Mouse (Mus musculus): ENCODE data around the gene Ppp1r26. TPM values are rescaled to one million over a fixed set of nuclear protein-coding genes. Genes with fewer than 3 reads are reported as not detected.
A peak's percentile ranks its signal among the peaks of the same experiment; 100 is the strongest.

Ppp1r26 gene
- polyA plus RNA-seq (2015; fragmentation: Nextera tagmentation; extraction: Ambion mirVana): 6.2 and 7.1 TPM in 2 replicates

DNA sequence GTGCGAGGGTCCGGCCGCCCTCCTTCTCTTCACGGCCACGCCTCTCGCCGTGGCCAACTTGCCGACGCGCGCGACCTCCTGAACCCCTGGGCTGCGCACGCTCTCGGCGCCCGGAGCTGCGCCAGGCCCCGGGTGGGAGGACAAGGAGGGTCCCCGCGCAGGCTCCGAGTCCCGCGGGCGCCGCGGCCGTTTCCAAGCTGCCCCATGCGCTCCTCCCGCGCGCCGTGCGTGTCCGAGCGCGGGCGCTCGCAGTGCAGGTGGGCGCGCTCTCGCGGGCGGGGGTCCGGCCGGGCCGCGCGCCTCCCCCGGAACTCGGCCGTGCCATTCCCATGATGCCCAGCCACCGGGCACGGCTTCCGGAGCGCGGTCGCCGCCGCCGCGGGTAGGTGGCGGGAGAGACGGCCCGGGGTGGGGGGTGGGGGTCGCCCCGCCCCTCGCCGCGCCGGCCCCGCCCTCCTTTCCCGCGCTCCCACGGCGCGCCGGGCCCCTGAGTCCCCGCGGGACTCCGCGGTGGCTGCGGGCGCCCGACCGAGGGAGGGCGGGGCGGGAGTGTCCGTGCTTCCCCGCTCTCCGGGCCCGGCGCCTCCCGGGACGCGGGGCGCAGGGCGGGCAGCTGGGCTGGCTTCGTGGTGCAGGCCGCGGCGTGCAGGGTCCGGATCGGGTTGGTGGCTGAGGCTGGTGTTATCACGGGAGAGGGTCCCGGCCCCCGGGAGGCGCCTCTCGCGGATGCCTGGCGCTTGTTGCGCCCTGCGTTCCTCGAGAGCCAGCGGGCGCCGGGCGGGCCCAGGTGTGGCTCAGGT, at the start of gene Ppp1r26:
Gene Ppp1r26 (plus strand): TSS at position 286 of the 800 bp plus-strand sequence.
- WGBS: under 1% methylated on average over 96 of the region's 118 CpGs
- peak; percentile 49; the same call in 1 of the 2 replicates for ATAC-seq (ENCODE audit: low FRiP score, low read depth)
- Histone ChIP-seq H3K9ac (peak within 1 kb of the TSS; percentile 88), H3K27ac (peak within 1 kb of the TSS; percentile 70; the same call in 1 of the 2 replicates), H3K4me2 (replicated peaks) (peak within 1 kb of the TSS; percentile 92), H3K9me3 (no peaks in the 10 kb centered on the region), H3K4me1 (peaks cover 15% of the 10 kb centered on the region), H3K4me3 (peak within 1 kb of the TSS; percentile 77), H3K36me3 (peaks cover 26% of the 10 kb centered on the region), H3K27me3 (0 out of 2 replicates have a peak, but pooled peaks cover 2% of the 10 kb centered on the region)

DNA sequence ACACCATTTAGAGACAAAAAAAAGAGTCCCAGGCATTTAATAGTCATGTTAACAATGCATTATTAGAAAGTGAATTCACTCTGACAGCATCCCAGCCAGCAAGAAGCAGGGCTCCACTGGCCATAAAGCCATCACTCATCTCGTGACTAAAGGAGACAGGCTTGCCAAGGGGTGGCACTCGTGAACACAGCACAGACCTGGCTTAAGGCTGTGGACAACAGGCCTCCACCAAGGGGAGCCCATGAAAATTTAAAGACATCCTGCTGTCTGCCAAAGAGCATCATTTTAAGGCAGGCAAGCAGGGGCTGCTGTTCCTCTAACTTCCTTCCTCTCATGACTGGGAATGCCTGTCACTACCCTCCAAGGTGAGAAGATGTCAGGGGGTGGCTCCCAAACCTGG, 49.7 kb upstream of the Ppp1r26 start:
- Histone ChIP-seq H3K27me3 (no peaks in the 10 kb centered on the region), H3K36me3 (no peaks in the 10 kb centered on the region), H3K4me3 (no peak overlapping the region), H3K4me2 (replicated peaks) (no peak overlapping the region), H3K9ac (no peak overlapping the region), H3K4me1 (peaks cover 4% of the 10 kb centered on the region; the same call in 1 of the 2 replicates), H3K9me3 (no peaks in the 10 kb centered on the region), H3K27ac (no peak overlapping the region)
- ATAC-seq (ENCODE audit: low FRiP score, low read depth): no peak
- 29% methylated on average over 2 of the region's 2 CpGs for WGBS

- Histone ChIP-seq H3K4me3 (no peak overlapping the region), H3K4me2 (replicated peaks) (no peak overlapping the region), H3K9ac (no peak overlapping the region), H3K36me3 (no peaks in the 10 kb centered on the region), H3K4me1 (peaks cover 7% of the 10 kb centered on the region; the same call in 1 of the 2 replicates), H3K27me3 (no peaks in the 10 kb centered on the region), H3K27ac (no peak overlapping the region), H3K9me3 (no peaks in the 10 kb centered on the region)
- 40% methylated on average over 4 of the region's 4 CpGs for WGBS
- ATAC-seq (ENCODE audit: low FRiP score, low read depth): no peak
Observed at GRCm38 (mm10) chr2:28397417-28398119, 49.0 kb upstream of the Ppp1r26 start.

- H3K36me3 ChIP-seq: no peaks in the 10 kb centered on the region
- H3K4me1 ChIP-seq: peaks cover 7% of the 10 kb centered on the region; the same call in 1 of the 2 replicates
- no peaks in the 10 kb centered on the region for H3K27me3 ChIP-seq
- no peak overlapping the region for H3K9ac ChIP-seq
- 0 out of 2 replicates have a peak overlapping the region, but pooled peaks have one; percentile 29 for H3K4me2 ChIP-seq (replicated peaks)
- H3K9me3 ChIP-seq: no peaks in the 10 kb centered on the region
- no peak overlapping the region for H3K4me3 ChIP-seq
- no peak overlapping the region for H3K27ac ChIP-seq
- 7% methylated on average over 11 of the region's 11 CpGs for WGBS
- ATAC-seq (ENCODE audit: low FRiP score, low read depth): no peak
Observed at GRCm38 (mm10) chr2:28401647-28402046, 45.0 kb upstream of the Ppp1r26 start.

DNA sequence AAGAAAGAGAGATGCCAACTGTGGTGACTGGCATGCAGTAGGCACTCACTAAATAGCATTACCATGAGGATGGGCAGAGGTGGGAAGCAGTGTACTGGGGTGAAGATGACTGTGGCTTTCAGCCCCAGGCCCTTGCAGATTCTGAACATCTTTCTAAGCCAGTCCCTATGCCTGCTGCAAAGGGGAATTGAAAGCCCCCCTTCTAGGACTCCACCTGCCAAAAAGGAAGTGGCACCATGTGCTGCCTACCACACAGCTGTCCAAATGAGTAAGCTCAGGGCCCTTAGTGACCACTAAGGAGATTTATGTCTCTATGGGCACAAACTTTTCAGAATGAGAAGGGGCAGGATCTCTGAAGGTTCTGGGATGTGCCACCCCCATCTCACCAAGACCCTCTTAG, 44.5 kb upstream of the Ppp1r26 start:
- Histone ChIP-seq H3K27me3 (no peaks in the 10 kb centered on the region), H3K4me3 (no peak overlapping the region), H3K9ac (no peak overlapping the region), H3K4me1 (peaks cover 7% of the 10 kb centered on the region; the same call in 1 of the 2 replicates), H3K9me3 (no peaks in the 10 kb centered on the region), H3K27ac (no peak overlapping the region), H3K36me3 (no peaks in the 10 kb centered on the region), H3K4me2 (replicated peaks) (no peak overlapping the region)
- no peak for ATAC-seq (ENCODE audit: low FRiP score, low read depth)

DNA sequence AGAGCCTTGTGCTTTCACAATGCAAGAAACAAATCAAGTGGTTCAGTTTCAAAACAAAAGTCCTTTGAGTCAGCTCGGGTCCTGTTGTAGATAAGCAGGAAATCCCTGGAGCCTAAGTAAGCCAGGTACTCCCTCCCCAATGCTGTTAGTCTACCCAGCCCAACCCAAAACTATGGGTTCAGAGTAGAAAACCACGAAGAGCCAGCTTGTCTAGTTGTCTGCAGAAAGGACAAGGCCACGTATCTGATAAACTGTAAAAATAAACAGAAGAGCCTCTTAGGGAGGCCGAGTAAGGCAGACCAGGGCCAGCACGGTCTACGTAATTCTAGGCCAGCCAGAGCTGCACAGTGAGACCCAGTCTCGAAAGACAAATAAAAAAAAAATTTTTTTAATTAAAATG, 38.8 kb upstream of the Ppp1r26 start:
- no peak for ATAC-seq (ENCODE audit: low FRiP score, low read depth)
- peaks cover 7% of the 10 kb centered on the region for H3K4me1 ChIP-seq
- no peak overlapping the region for H3K4me3 ChIP-seq
- no peaks in the 10 kb centered on the region for H3K27me3 ChIP-seq
- H3K27ac ChIP-seq: no peak overlapping the region
- no peak overlapping the region for H3K9ac ChIP-seq
- H3K4me2 ChIP-seq (replicated peaks): no peak overlapping the region
- no peaks in the 10 kb centered on the region for H3K9me3 ChIP-seq
- H3K36me3 ChIP-seq: no peaks in the 10 kb centered on the region
- WGBS: 66% methylated on average over 7 of the region's 7 CpGs

DNA sequence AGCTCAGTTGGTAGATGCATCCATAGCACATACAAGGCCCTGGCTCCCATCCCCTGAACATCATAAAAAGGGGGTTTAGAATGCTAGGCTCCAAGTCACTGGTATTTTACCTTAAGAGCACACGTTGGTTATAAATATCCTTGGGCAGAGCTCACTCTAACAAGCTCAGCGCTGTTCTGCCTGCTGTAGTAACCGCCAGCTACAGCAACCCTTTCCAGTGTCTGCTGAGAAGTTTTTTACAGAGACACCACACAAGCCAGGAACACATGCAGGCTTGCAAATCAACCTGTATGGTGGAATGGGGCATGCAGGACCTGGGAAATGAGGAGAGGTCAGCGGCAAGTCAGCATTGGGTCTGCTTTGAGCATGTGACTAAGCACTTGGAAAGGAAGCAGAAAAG, 37.5 kb upstream of the Ppp1r26 start:
- ATAC-seq (ENCODE audit: low FRiP score, low read depth): no peak
- H3K27me3 ChIP-seq: no peaks in the 10 kb centered on the region
- no peaks in the 10 kb centered on the region for H3K9me3 ChIP-seq
- WGBS: 66% methylated on average over 4 of the region's 4 CpGs
- no peaks in the 10 kb centered on the region for H3K36me3 ChIP-seq
- H3K27ac ChIP-seq: no peak overlapping the region
- peaks cover 7% of the 10 kb centered on the region for H3K4me1 ChIP-seq
- H3K4me3 ChIP-seq: no peak overlapping the region
- no peak overlapping the region for H3K4me2 ChIP-seq (replicated peaks)
- no peak overlapping the region for H3K9ac ChIP-seq

GRCm38 (mm10) chr2:28409566-28409965, 37.0 kb upstream of the Ppp1r26 start:
- Histone ChIP-seq H3K4me3 (no peak overlapping the region), H3K27ac (no peak overlapping the region), H3K27me3 (no peaks in the 10 kb centered on the region), H3K9ac (no peak overlapping the region), H3K4me2 (replicated peaks) (no peak overlapping the region), H3K36me3 (no peaks in the 10 kb centered on the region), H3K9me3 (no peaks in the 10 kb centered on the region), H3K4me1 (peaks cover 7% of the 10 kb centered on the region)
- WGBS: 62% methylated on average over 3 of the region's 3 CpGs
- no peak for ATAC-seq (ENCODE audit: low FRiP score, low read depth)

GRCm38 (mm10) chr2:28412936-28413335, 33.7 kb upstream of the Ppp1r26 start:
- no peak for ATAC-seq (ENCODE audit: low FRiP score, low read depth)
- H3K4me1 ChIP-seq: peaks cover 15% of the 10 kb centered on the region

GRCm38 (mm10) chr2:28414116-28414756, 32.4 kb upstream of the Ppp1r26 start:
- H3K36me3 ChIP-seq: no peaks in the 10 kb centered on the region
- WGBS: 78% methylated on average over 5 of the region's 5 CpGs
- no peak overlapping the region for H3K4me3 ChIP-seq
- H3K9ac ChIP-seq: no peak overlapping the region
- ATAC-seq (ENCODE audit: low FRiP score, low read depth): no peak
- peaks cover 13% of the 10 kb centered on the region for H3K4me1 ChIP-seq
- H3K27me3 ChIP-seq: no peaks in the 10 kb centered on the region
- no peaks in the 10 kb centered on the region for H3K9me3 ChIP-seq
- no peak overlapping the region for H3K4me2 ChIP-seq (replicated peaks)
- no peak overlapping the region for H3K27ac ChIP-seq

More at GRCm38 (mm10) chr2:28412936-28413335, 33.7 kb upstream of the Ppp1r26 start:
- H3K9ac ChIP-seq: no peak overlapping the region
- no peak overlapping the region for H3K27ac ChIP-seq
- H3K27me3 ChIP-seq: no peaks in the 10 kb centered on the region
- H3K36me3 ChIP-seq: no peaks in the 10 kb centered on the region
- WGBS: 81% methylated on average over 6 of the region's 6 CpGs
- H3K4me3 ChIP-seq: no peak overlapping the region
- H3K4me2 ChIP-seq (replicated peaks): no peak overlapping the region
- no peaks in the 10 kb centered on the region for H3K9me3 ChIP-seq

DNA sequence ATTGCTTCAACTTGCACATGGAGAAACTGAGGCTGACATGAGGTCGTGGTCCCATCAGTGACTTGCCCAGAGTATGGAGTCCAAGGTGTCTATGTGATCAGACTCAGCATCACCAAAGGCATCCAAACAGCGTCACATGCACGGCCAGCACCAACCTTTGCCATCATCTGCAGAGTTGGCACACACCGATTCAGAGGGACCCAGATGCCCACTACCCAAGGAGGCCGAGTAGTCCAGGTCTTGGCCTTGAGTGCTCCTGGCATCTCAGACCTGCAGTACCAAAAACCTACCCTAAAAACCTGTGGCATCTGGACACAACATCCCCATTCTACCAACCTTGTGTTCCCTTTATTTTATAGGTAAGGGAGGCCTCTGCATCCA, 31.9 kb upstream of the Ppp1r26 start:
- no peaks in the 10 kb centered on the region for H3K9me3 ChIP-seq
- WGBS: 88% methylated on average over 5 of the region's 5 CpGs

More for the DNA sequence above, 31.9 kb upstream of the Ppp1r26 start:
- H3K4me2 ChIP-seq (replicated peaks): no peak overlapping the region
- H3K27ac ChIP-seq: no peak overlapping the region
- no peak for ATAC-seq (ENCODE audit: low FRiP score, low read depth)
- H3K9ac ChIP-seq: no peak overlapping the region
- H3K4me3 ChIP-seq: no peak overlapping the region
- H3K36me3 ChIP-seq: no peaks in the 10 kb centered on the region
- H3K27me3 ChIP-seq: no peaks in the 10 kb centered on the region
- H3K4me1 ChIP-seq: peaks cover 9% of the 10 kb centered on the region
